Mouse (Mus musculus): ENCODE data around the gene Fkbp8.
"Not testable (repeated sequence)": the region's sequence is repeated elsewhere in the genome, so short reads cannot be mapped to it uniquely, and the experiment has no call there.

Fkbp8 gene

GRCm38 (mm10) chr8:70501820-70502529 lies 25.5 kb upstream of the Fkbp8 start:
- no peak for DNase-seq (ENCODE audit: low read depth, low spot score)

- no peak for DNase-seq (ENCODE audit: low read depth, low spot score)
Measured at GRCm38 (mm10) chr8:70502540-70502939, 25.0 kb upstream of the Fkbp8 start.

GRCm38 (mm10) chr8:70503062-70503750 lies 24.3 kb upstream of the Fkbp8 start:
- DNase-seq (ENCODE audit: low read depth, low spot score) = peak; percentile 69

- no peak for DNase-seq (ENCODE audit: low read depth, low spot score)
Measured at GRCm38 (mm10) chr8:70504291-70504716, 23.2 kb upstream of the Fkbp8 start.

GRCm38 (mm10) chr8:70504851-70505250 lies 22.7 kb upstream of the Fkbp8 start:
- peak; percentile 70 for DNase-seq (ENCODE audit: low read depth, low spot score)

- DNase-seq (ENCODE audit: low read depth, low spot score) = no peak
Measured at GRCm38 (mm10) chr8:70505698-70506327, 21.7 kb upstream of the Fkbp8 start.

- peak; percentile 90 for DNase-seq (ENCODE audit: low read depth, low spot score)
Measured at GRCm38 (mm10) chr8:70506328-70507026, 21.0 kb upstream of the Fkbp8 start, which contains the start of gene Rex1bd. TSS of gene Rex1bd (minus strand) at chr8:70506752.

GRCm38 (mm10) chr8:70507027-70507393 lies 20.5 kb upstream of the Fkbp8 start:
- DNase-seq (ENCODE audit: low read depth, low spot score) = no peak

- no peak for DNase-seq (ENCODE audit: low read depth, low spot score)
Measured at GRCm38 (mm10) chr8:70509281-70509952, 18.1 kb upstream of the Fkbp8 start.

- peak; percentile 98 for DNase-seq (ENCODE audit: low read depth, low spot score)
Measured at GRCm38 (mm10) chr8:70510228-70510915, 17.2 kb upstream of the Fkbp8 start, which contains the start of gene Uba52. TSS of gene Uba52 (minus strand) at chr8:70510801.

GRCm38 (mm10) chr8:70511174-70511573 lies 16.4 kb upstream of the Fkbp8 start:
- DNase-seq (ENCODE audit: low read depth, low spot score) = not testable (repeated sequence)

GRCm38 (mm10) chr8:70511770-70512169 lies 15.8 kb upstream of the Fkbp8 start:
- DNase-seq (ENCODE audit: low read depth, low spot score) = no peak

GRCm38 (mm10) chr8:70512253-70512903 lies 15.1 kb upstream of the Fkbp8 start:
- no peak for DNase-seq (ENCODE audit: low read depth, low spot score)

GRCm38 (mm10) chr8:70513441-70513840 lies 14.1 kb upstream of the Fkbp8 start:
- DNase-seq (ENCODE audit: low read depth, low spot score) = no peak

- DNase-seq (ENCODE audit: low read depth, low spot score) = no peak
Measured at GRCm38 (mm10) chr8:70517940-70518643, 9.4 kb upstream of the Fkbp8 start.

- DNase-seq (ENCODE audit: low read depth, low spot score) = no peak
Measured at GRCm38 (mm10) chr8:70519043-70519442, 8.5 kb upstream of the Fkbp8 start.

GRCm38 (mm10) chr8:70519606-70520005 lies 7.9 kb upstream of the Fkbp8 start:
- no peak for DNase-seq (ENCODE audit: low read depth, low spot score)

GRCm38 (mm10) chr8:70522592-70523403 lies 4.7 kb upstream of the Fkbp8 start:
- DNase-seq (ENCODE audit: low read depth, low spot score) = peak; percentile 96

- no peak for DNase-seq (ENCODE audit: low read depth, low spot score)
Measured at GRCm38 (mm10) chr8:70527111-70527511, 413 bp upstream of the Fkbp8 start.
